Mouse (Mus musculus): Measurements from ENCODE around the gene Rnf215.
"Not testable (repeated sequence)": the region's sequence is repeated elsewhere in the genome, so short reads cannot be mapped to it uniquely, and the experiment has no call there.

Gene Rnf215

DNA sequence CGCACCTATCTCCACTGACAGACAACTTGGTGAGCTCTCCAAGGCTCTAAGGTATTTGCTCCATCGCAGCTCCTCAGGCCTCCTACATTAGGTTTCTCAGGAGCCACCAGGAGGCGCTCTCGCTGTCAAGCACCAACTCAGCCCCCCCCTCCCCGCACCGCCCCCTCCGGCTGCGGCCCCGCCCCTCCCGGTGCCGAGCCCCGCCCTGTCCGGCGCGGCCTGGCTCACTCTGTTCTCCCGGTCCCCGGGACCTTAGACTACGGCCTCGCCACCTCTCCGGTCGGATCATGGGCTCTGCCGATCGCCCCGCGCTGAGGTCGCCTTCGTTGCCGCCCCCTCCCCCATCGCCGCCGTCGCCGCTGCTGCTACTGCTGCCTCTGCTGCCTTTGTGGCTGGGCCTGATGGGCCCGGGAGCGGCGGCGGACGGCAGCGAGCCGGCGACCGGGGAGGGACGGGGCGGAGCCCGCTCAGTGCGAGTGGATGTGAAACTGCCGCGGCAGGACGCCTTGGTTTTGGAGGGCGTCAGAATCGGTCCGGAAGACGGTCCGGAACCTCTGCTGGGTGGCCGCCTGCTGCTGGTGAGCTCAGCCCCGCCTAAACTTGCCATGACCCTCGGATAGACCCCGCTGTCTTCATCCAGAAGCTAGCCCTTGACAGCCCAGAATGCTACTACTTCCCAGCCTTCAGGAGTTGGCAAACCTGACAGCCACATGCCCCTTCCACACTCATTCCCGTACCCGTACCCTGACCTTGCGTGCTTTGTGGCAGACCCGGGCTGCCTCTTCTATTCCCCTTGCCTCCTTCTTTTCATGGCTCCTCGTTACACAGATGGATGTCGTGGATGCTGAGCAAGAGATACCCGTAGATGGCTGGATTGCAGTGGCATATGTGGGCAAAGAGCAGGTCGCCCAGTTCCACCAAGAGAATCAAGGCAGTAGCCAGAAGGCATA is at the start of gene Rnf215:
TSS of gene Rnf215 (plus strand) at position 217 of the 950 bp plus-strand sequence.
- in situ Hi-C loops (cut with MseI, MboI): loop anchor here in 1 of 2 experiments (5.0 kb wide), 1 partner anchor 82 kb away; the partner anchor contains the start of gene Castor1

GRCm38 (mm10) chr11:4086246-4086645 is 48.8 kb upstream of the Rnf215 start:
- in situ Hi-C loops (cut with MseI, MboI): no loop called here

DNA sequence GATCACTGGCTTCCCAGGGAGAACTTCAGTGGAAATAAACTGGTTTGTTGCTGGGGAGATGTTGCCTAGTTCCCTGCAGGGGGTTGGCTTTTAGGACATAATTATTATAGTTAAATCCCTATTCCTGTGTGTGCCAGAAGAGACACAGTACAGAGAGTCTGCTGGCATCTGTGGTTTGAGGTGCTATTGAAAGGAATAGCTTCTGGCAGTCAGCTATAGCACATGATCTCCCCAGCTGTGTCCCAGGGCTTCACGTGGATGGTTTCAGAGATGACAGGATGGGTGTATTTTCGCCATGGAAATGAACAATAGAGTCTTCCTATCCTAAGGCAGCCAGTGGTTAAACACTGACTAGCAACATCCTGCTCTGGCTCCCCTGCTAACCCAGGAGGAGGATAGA is 47.7 kb upstream of the Rnf215 start:
- in situ Hi-C loops (cut with MseI, MboI): no loop called here

DNA sequence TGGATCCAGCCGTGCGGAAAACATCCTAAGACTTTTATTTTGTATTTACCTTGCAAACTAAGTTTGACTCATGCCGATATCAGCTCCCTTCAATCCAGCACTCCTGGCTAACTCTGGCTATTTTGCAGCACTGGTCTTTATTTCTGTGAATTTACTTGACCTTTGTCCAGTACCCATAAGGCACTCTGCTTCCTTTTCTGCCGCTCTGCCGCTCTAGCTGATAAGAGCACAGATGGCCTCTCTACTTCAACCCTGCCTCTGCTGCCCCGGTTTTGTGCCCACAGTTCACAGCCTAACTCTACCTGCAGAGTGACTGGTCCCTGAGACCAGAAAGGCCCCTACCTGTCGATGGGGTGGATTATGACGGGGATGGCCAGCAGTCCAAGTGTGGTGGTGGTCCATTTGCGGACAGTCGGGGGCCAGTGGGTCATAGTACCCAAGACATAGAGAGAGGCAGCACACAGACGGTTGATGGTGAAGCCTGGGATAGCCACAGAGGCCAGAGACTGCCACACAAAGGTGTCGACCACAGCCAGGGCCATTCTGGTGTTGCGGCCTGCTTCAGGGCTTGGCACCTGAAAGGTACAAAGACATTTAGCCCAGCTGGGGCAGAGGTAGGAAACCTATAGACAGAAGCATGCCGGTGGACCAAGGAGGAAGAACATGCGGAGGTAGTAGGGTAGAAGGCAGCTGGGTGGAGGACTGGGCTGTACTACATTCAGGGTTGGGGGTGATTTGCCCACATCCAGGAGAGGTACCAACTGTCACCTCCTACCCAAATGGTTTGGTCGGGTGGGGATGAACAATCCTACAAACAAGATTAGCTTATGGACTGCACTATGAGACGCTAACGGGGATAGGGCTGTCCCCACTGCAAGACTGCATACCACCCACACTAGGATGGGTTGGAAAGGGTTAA is 41.3 kb upstream of the Rnf215 start:
- in situ Hi-C loops (cut with MseI, MboI): no loop called here

GRCm38 (mm10) chr11:4094378-4095170 is 40.4 kb upstream of the Rnf215 start:
- in situ Hi-C loops (cut with MseI, MboI): no loop called here

DNA sequence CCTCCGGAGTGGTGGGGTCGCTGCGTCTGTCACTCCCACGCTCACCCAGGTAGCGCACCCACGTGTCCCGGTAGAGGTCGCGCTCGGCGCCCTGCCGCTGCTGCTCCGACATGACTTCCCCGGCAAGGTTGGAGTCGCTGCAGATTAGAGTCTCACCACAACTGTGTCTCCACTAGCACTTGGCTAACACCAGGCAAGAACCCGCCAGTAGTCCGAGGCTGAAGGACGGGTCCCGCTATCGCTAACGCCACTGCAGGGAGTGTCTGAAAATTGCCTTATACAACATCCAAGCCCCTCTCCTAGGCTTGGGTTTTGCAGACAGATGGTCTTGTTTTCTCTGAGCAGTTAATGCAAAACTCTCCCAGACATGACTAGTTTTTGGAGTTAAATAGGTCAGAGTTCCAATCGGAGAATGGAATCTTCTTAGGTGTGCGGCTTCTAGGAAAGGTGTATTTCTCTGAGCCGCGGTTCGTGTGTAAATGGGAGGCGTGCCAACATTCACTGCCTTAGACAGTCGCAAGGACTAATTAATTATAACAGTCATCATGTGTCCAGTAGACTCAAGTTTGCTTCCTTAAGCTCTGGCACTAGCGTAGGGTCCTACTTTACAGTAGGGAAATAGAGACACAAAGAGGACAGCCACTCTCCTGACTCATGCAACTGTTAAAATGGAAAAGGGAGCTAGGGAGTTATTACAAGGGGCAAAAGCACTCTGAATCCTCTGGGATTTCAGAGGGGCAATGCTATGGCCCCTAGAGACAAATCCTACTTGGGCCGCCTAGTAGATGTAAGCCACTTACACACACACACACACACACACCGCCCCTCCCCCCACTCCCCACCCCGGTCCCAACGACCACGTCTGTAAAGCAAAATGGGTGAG is 39.6 kb upstream of the Rnf215 start, which contains the start of gene Mtfp1:
TSS of gene Mtfp1 (minus strand) at position 275 of the 883 bp plus-strand sequence.
- in situ Hi-C loops (cut with MseI, MboI): no loop called here

- in situ Hi-C loops (cut with MseI, MboI): no loop called here
Observed at GRCm38 (mm10) chr11:4096054-4096984, 38.7 kb upstream of the Rnf215 start.

GRCm38 (mm10) chr11:4097091-4097621 is 37.8 kb upstream of the Rnf215 start:
- in situ Hi-C loops (cut with MseI, MboI): no loop called here

DNA sequence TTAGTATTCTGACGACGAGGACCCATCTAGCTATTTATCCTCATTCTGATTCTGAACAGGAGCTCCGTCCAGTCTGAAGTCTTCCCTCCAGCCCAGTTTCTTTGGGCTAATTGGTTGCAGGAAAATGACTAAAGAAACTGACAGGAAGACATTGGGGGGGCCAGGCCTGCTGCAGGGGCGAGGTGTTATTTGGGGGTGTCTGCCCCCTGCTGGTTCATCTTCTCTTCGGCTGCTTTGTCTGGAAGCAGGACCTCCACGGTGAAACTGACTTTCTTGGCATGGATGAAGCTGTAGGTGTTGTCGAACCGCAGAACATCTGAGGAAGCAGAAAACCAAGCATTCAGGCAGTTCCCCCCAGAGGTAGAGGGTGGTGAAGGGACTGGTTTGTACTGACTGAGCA is 36.9 kb upstream of the Rnf215 start:
- in situ Hi-C loops (cut with MseI, MboI): no loop called here

- in situ Hi-C loops (cut with MseI, MboI): no loop called here
Observed at GRCm38 (mm10) chr11:4098816-4099215, 36.2 kb upstream of the Rnf215 start.

GRCm38 (mm10) chr11:4099447-4099846 is 35.6 kb upstream of the Rnf215 start:
- in situ Hi-C loops (cut with MseI, MboI): no loop called here

GRCm38 (mm10) chr11:4101851-4102250 is 33.2 kb upstream of the Rnf215 start:
- in situ Hi-C loops (cut with MseI, MboI): no loop called here

- in situ Hi-C loops (cut with MseI, MboI): no loop called here
Observed at GRCm38 (mm10) chr11:4103522-4103921, 31.5 kb upstream of the Rnf215 start.

GRCm38 (mm10) chr11:4104989-4105388 is 30.0 kb upstream of the Rnf215 start:
- in situ Hi-C loops (cut with MseI, MboI): no loop called here

GRCm38 (mm10) chr11:4105444-4105843 is 29.6 kb upstream of the Rnf215 start:
- in situ Hi-C loops (cut with MseI, MboI): no loop called here

GRCm38 (mm10) chr11:4107901-4108300 is 27.1 kb upstream of the Rnf215 start:
- in situ Hi-C loops (cut with MseI, MboI): not testable (repeated sequence)

- in situ Hi-C loops (cut with MseI, MboI): no loop called here
Observed at GRCm38 (mm10) chr11:4108691-4109090, 26.3 kb upstream of the Rnf215 start.

DNA sequence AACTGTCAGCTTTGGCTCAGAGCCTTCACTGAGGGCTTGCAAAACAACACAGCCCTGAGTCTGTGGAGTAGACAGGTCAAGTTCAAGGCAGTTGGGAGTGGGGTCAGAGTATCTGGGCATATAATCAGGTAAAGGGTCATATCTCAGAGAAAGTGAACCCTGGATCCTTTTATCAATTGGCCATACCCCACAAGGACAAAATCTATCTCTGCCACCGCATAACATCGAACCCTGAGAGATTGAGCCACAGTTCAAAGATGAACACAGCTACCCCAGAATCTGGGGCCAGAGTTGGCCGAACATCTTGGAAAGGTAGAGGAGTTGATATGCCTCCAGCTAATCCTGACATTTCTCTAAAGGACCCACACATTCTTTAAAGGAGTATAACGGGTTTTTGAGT is 23.0 kb upstream of the Rnf215 start:
- in situ Hi-C loops (cut with MseI, MboI): no loop called here

DNA sequence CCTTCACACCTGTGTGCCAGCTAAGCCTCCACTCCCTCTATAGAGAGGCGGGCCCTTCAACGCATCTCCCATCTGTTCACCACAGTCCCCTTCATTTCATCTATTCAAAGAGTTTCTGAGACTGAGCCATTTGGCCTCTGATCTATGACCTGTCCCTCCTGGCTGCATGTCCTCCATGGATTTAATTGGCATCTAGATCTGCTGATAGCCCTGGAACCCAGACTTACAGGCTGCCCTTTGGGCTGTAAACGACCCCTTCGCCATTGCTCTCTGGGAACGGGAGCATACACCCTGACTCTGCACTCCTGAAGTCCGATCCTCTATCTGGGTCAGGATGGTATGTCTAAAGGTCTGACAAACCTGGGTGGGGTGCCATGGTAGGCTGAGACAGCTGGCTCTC is 22.1 kb upstream of the Rnf215 start:
- in situ Hi-C loops (cut with MseI, MboI): no loop called here

Measured in mouse trophoblast stem cell (cell line).